Mouse (Mus musculus): ENCODE measurements at regions not wholly inside any gene's neighbourhood (a gene's known extent, or its start where the extent isn't known, plus 50 kb on each side); places are given as distances from the start of the nearest gene placed in this dataset.

GRCm38 (mm10) chr12:51045020-51045419, 302.8 kb upstream of the G2e3 start:
- TF ChIP-seq CTCF (conservative IDR thresholded peaks at IDR 0.05; ENCODE audit: insufficient read depth, insufficient read length, low read depth, low read length) (no peak), POLR2A (IDR thresholded peaks at IDR 0.05; ENCODE audit: low read depth, low read length) (no peak)

Measured in kidney, adult 2 months (tissue).